Mouse (Mus musculus) myocyte (in vitro differentiated cells): ENCODE measurements around the gene Capn11. TPM values are rescaled to one million over a fixed set of nuclear protein-coding genes. Genes with fewer than 3 reads are reported as not detected.

Experiments
- H3K27me3 ChIP-seq: one replicate; pipeline ENCODE4 v1.6.1; 2011; ENCODE audit not compliant: control insufficient read depth, insufficient read depth, insufficient read length
- H3K36me3 ChIP-seq: one replicate; pipeline ENCODE4 v1.6.1; 2011; ENCODE audit not compliant: control insufficient read depth, insufficient read depth
- H3K4me2 ChIP-seq: one replicate; pipeline ENCODE4 v1.6.1; 2011; ENCODE audit warnings: low read depth, control low read depth
- H3K4me3 ChIP-seq: one replicate; pipeline ENCODE4 v1.5.1; 2011; ENCODE audit warnings: mild to moderate bottlenecking, control low read depth, moderate library complexity
- H3K79me2 ChIP-seq: one replicate; pipeline ENCODE4 v1.6.1; 2011; ENCODE audit not compliant: control insufficient read depth, insufficient read depth
- H3ac ChIP-seq: one replicate; pipeline ENCODE4 v1.6.1; 2011; ENCODE audit not compliant: control insufficient read depth, insufficient read length
- CEBPB ChIP-seq: IDR thresholded peaks from 2 replicates; pipeline ENCODE4 v1.6.1; 2011; ENCODE audit warnings: mild to moderate bottlenecking, moderate library complexity; ENCODE audit not compliant: poor library complexity, insufficient read depth, severe bottlenecking
- E2F4 ChIP-seq: IDR thresholded peaks from one replicate; pipeline ENCODE4 v1.6.1; 2011; ENCODE audit warnings: mild to moderate bottlenecking, control low read depth, moderate library complexity; ENCODE audit not compliant: insufficient read depth
- MAX ChIP-seq: IDR thresholded peaks from one replicate; pipeline ENCODE4 v1.6.1; 2011; ENCODE audit warnings: low read depth, mild to moderate bottlenecking, control low read depth
- MYOD1 ChIP-seq, 3 experiments: IDR thresholded peaks; one replicate each; pipeline ENCODE4 v1.6.1; 2011; ENCODE audit warnings: control low read depth in 2 of 3, low read depth in 2 of 3, mild to moderate bottlenecking in 2 of 3, moderate library complexity in 1 of 3; ENCODE audit not compliant: insufficient read length in 2 of 3, control insufficient read depth in 1 of 3
- MYOG ChIP-seq, 3 experiments: IDR thresholded peaks; one replicate each; pipeline ENCODE4 v1.6.1; 2011; ENCODE audit warnings: control low read depth in 2 of 3, low read depth in 2 of 3, mild to moderate bottlenecking in 2 of 3; ENCODE audit not compliant: insufficient read length in 2 of 3, control insufficient read depth in 1 of 3, insufficient read depth in 1 of 3
- POLR2A ChIP-seq: IDR thresholded peaks from one replicate; pipeline ENCODE4 v1.6.1; 2011; ENCODE audit warnings: low read depth, mild to moderate bottlenecking, control low read depth, moderate library complexity; ENCODE audit not compliant: insufficient read length
- POLR2AphosphoS2 ChIP-seq: IDR thresholded peaks from one replicate; pipeline ENCODE4 v1.6.1; 2011; ENCODE audit warnings: low read depth, control low read depth; ENCODE audit not compliant: insufficient read length
- REST ChIP-seq: IDR thresholded peaks from one replicate; pipeline ENCODE4 v1.6.1; 2011; ENCODE audit warnings: mild to moderate bottlenecking, control low read depth, moderate library complexity; ENCODE audit not compliant: insufficient read depth, insufficient read length
- SRF ChIP-seq: IDR thresholded peaks from one replicate; pipeline ENCODE4 v1.6.1; 2011; ENCODE audit warnings: low read depth; ENCODE audit not compliant: control insufficient read depth, insufficient read length
- TCF12 ChIP-seq: IDR thresholded peaks from one replicate; pipeline ENCODE4 v1.6.1; 2011; ENCODE audit warnings: mild to moderate bottlenecking, control low read depth; ENCODE audit not compliant: poor library complexity, insufficient read depth, severe bottlenecking
- TCF3 ChIP-seq: IDR thresholded peaks from one replicate; pipeline ENCODE4 v1.6.1; 2011; ENCODE audit warnings: low read depth, control low read depth; ENCODE audit not compliant: insufficient read length
- USF1 ChIP-seq: IDR thresholded peaks from one replicate; pipeline ENCODE4 v1.6.1; 2011; ENCODE audit warnings: low read depth, mild to moderate bottlenecking, control low read depth, moderate library complexity
- polyA plus RNA-seq: library from polyadenylated mRNA; unstranded; fragments of >200 nt; fragmentation: generic; extraction: Trizol; gene quantifications from one replicate; pipeline ENCODE4 v1.2.1, GENCODE M21; 2012; ENCODE audit warnings: missing spikeins

The Capn11 gene
- polyA plus RNA-seq, 1 experiment: 0.38 TPM

GRCm38 (mm10) chr17:45692159-45692558 is 33.0 kb upstream of the Capn11 start:
- Histone ChIP-seq H3K27me3 (no peaks in the 10 kb centered on the region), H3K4me2 (peak overlapping the region; percentile 28), H3ac (no peak overlapping the region), H3K79me2 (peaks cover 74% of the 10 kb centered on the region), H3K4me3 (no peak overlapping the region), H3K36me3 (no peaks in the 10 kb centered on the region)
- TF ChIP-seq TCF3 (no peak), SRF (no peak), REST (no peak), MYOG (IDR thresholded peaks at IDR 0.05; ENCODE audit: control insufficient read depth in 1 of 3, insufficient read depth in 1 of 3, insufficient read length in 2 of 3, low read depth in 2 of 3) (no peak)

DNA sequence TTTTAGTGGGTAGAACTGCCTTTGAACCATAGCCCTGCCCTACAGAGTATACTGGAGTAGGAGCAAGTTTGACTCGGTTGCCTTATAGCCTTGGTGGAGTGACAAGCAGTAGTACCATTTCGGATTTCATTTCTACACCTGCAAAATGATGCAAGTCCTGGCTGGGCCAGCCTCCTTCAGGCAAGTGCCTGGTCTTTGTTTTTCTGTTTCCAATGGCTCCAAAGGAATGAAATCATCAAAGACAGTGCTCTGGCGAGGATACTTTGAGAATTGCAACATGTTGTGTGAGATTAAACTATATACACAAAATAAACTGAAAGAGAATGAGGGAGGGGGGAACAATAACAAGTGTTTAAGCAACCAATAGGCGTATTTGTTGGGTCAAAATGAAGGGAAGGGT is 30.9 kb upstream of the Capn11 start:
- Histone ChIP-seq H3K4me3 (no peak overlapping the region), H3ac (no peak overlapping the region), H3K4me2 (no peak overlapping the region), H3K36me3 (no peaks in the 10 kb centered on the region), H3K27me3 (no peaks in the 10 kb centered on the region), H3K79me2 (peaks cover 85% of the 10 kb centered on the region)
- no peak for TF ChIP-seq MYOG (IDR thresholded peaks at IDR 0.05; ENCODE audit: control insufficient read depth in 1 of 3, insufficient read depth in 1 of 3, insufficient read length in 2 of 3, low read depth in 2 of 3)
- TF ChIP-seq REST: no peak

DNA sequence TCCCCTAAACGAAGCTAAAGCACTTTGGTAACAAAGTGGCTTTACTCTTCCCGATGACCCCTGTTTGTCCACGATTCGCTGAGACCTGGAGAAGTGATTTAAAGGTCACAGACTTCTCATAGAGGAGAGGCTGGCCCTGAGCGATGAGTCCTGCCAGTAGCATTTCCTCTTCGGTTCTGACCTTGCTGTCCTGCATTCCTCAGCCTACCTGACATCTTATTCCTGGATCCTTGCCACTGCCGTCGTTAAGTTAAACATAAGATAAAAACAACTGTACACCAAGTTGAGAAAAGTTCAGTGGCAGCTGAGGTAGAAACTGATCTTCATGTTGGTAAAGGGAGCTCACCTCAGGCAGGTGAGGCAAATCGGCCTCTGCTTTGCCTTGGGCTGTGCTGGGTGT is 30.0 kb upstream of the Capn11 start:
- no peak overlapping the region for H3K4me2 ChIP-seq
- no peak overlapping the region for H3ac ChIP-seq
- TF ChIP-seq USF1: no peak
- no peak for TF ChIP-seq MYOG (IDR thresholded peaks at IDR 0.05; ENCODE audit: control insufficient read depth in 1 of 3, insufficient read depth in 1 of 3, insufficient read length in 2 of 3, low read depth in 2 of 3)
- H3K36me3 ChIP-seq: no peaks in the 10 kb centered on the region
- no peak overlapping the region for H3K4me3 ChIP-seq
- no peaks in the 10 kb centered on the region for H3K27me3 ChIP-seq
- peaks cover 89% of the 10 kb centered on the region for H3K79me2 ChIP-seq

GRCm38 (mm10) chr17:45686716-45687115 is 27.6 kb upstream of the Capn11 start, which contains the start of gene Tmem63b:
Gene Tmem63b, minus strand, starts transcription at chr17:45686905.
- H3ac ChIP-seq: peak within 1 kb of the TSS; percentile 55
- no peaks in the 10 kb centered on the region for H3K27me3 ChIP-seq
- H3K4me2 ChIP-seq: peak within 1 kb of the TSS; percentile 98
- TF ChIP-seq REST: no peak
- TF ChIP-seq POLR2A: no peak
- TF ChIP-seq MYOD1 (IDR thresholded peaks at IDR 0.05; ENCODE audit: control insufficient read depth in 1 of 3, insufficient read length in 2 of 3, low read depth in 2 of 3): no peak
- TF ChIP-seq SRF: no peak
- no peak for TF ChIP-seq POLR2AphosphoS2
- TF ChIP-seq MYOG (IDR thresholded peaks at IDR 0.05; ENCODE audit: control insufficient read depth in 1 of 3, insufficient read depth in 1 of 3, insufficient read length in 2 of 3, low read depth in 2 of 3): no peak
- no peak for TF ChIP-seq E2F4
- no peak for TF ChIP-seq TCF3
- no peak for TF ChIP-seq TCF12
- TF ChIP-seq MAX: no peak
- H3K79me2 ChIP-seq: peaks cover 93% of the 10 kb centered on the region
- H3K36me3 ChIP-seq: no peaks in the 10 kb centered on the region
- H3K4me3 ChIP-seq: peak within 1 kb of the TSS; percentile 94

- peaks cover 92% of the 10 kb centered on the region for H3K79me2 ChIP-seq
- no peaks in the 10 kb centered on the region for H3K36me3 ChIP-seq
- peak within 1 kb of the TSS; percentile 98 for H3K4me2 ChIP-seq
- H3K27me3 ChIP-seq: no peaks in the 10 kb centered on the region
- TF ChIP-seq POLR2A (peak; percentile 92), CEBPB (no peak), POLR2AphosphoS2 (peak; percentile 94)
- peak within 1 kb of the TSS; percentile 55 for H3ac ChIP-seq
- H3K4me3 ChIP-seq: peak within 1 kb of the TSS; percentile 94
Observed at GRCm38 (mm10) chr17:45686093-45686619, 27.0 kb upstream of the Capn11 start, which contains the start of gene Mrpl14. Gene Mrpl14, plus strand, starts transcription at chr17:45686322.
